Mouse (Mus musculus) stomach, embryonic 16.5 days (tissue): Measurements from ENCODE around the gene Rps12. TPM values are rescaled to one million over a fixed set of nuclear protein-coding genes. Genes with fewer than 3 reads are reported as not detected.
A peak's percentile ranks its signal among the peaks of the same experiment; 100 is the strongest.

Experiments used
- ATAC-seq: fragments of 200-750 bp; cut with Nextera tagmentation; 2 replicates; pipeline ENCODE4 v1.8.0; 2017; ENCODE audit warnings: moderate number of reproducible peaks, moderate TSS enrichment; ENCODE audit not compliant: insufficient read depth, low FRiP score
- H3K27ac ChIP-seq: fragments of 300-500 bp; sonication (generic); 2 replicates; pipeline ENCODE4 v1.5.1; 2014; ENCODE audit warnings: low read length
- H3K27me3 ChIP-seq: fragments of 300-500 bp; sonication (generic); 2 replicates; pipeline ENCODE4 v1.6.1; 2014; ENCODE audit warnings: low read length, control low read depth, mixed read lengths; ENCODE audit not compliant: control insufficient read depth, insufficient read depth
- H3K36me3 ChIP-seq: fragments of 300-500 bp; sonication (generic); 2 replicates; pipeline ENCODE4 v1.6.1; 2014; ENCODE audit warnings: low read length; ENCODE audit not compliant: control insufficient read depth, insufficient read depth
- H3K4me1 ChIP-seq: fragments of 300-500 bp; sonication (generic); 2 replicates; pipeline ENCODE4 v1.6.1; 2014; ENCODE audit warnings: low read length, control low read depth, mixed read lengths; ENCODE audit not compliant: control insufficient read depth, insufficient read depth
- H3K4me2 ChIP-seq: fragments of 300-500 bp; sonication (generic); 2 replicates; pipeline ENCODE4 v1.6.1; 2014; ENCODE audit warnings: low read depth, low read length, mixed read lengths
- H3K4me3 ChIP-seq: fragments of 300-500 bp; sonication (generic); replicated peaks from 2 replicates; pipeline ENCODE4 v1.5.1; 2014; ENCODE audit warnings: mild to moderate bottlenecking, low read length
- H3K9ac ChIP-seq: fragments of 300-500 bp; sonication (generic); 2 replicates; pipeline ENCODE4 v1.6.1; 2014; ENCODE audit warnings: low read length
- H3K9me3 ChIP-seq: fragments of 300-500 bp; sonication (generic); replicated peaks from 2 replicates; pipeline ENCODE4 v1.6.1; 2016; ENCODE audit warnings: low read length, control low read depth; ENCODE audit not compliant: control insufficient read depth
- WGBS: fragments of 180-500 bp; shearing (Covaris S2); extraction: QIAGEN DNeasy Blood & Tissue Kit; methylation state at CpG from one replicate; pipeline ENCODE4 v1.1.7; 2014; 5-methylcytosine and 5-hydroxymethylcytosine counted together
- polyA plus RNA-seq: library from polyadenylated mRNA; unstranded; fragments of >200 nt; fragmentation: Nextera tagmentation; extraction: Ambion mirVana; gene quantifications from 2 replicates; pipeline ENCODE4 v1.2.1, GENCODE M21; 2015

Rps12 gene
- polyA plus RNA-seq, 1 experiment from 2014 or later: 178 TPM

DNA sequence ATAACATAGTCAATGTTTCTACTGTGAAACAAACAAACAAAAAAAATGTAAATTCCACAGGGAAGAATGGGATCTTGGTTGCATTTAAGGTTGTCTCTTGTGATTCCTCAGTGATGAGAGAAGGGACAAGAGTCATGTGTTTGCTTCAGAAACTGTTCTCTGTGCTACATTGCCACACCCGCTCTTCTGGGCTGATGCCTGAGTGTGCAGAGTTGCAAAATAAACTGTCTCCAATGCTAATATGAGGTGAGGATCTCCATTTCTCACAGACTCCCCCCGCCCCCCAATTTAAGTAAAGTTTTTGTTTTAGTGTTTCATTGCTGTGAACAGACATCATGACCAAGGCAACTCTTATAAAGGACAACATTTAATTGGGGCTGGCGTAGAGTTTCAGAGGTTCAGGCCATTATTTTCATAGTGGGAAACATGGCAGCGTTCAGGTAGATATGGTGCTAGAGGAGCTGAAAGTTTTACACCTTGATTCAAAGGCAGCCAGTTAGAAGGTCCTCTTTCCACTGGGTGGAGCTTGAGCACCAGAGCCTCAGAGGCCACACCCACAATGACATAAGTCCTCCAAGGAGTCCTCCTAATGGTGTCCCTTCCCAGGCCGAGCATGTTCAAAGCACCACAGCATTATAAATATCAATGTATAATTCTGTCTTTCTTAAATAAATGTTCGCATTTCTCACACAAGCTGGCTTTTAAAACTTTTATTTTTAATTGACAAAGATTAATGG lies 6.4 kb downstream of the Rps12 start:
- Histone ChIP-seq H3K36me3 (peaks cover 22% of the 10 kb centered on the region), H3K4me2 (no peak overlapping the region), H3K4me3 (no peak overlapping the region), H3K4me1 (peaks cover 17% of the 10 kb centered on the region), H3K9me3 (no peaks in the 10 kb centered on the region), H3K27ac (no peak overlapping the region), H3K9ac (no peak overlapping the region), H3K27me3 (no peaks in the 10 kb centered on the region)
- 80% methylated on average over 6 of the region's 6 CpGs for WGBS
- ATAC-seq: peak; percentile 48; the same call in 1 of the 2 replicates

DNA sequence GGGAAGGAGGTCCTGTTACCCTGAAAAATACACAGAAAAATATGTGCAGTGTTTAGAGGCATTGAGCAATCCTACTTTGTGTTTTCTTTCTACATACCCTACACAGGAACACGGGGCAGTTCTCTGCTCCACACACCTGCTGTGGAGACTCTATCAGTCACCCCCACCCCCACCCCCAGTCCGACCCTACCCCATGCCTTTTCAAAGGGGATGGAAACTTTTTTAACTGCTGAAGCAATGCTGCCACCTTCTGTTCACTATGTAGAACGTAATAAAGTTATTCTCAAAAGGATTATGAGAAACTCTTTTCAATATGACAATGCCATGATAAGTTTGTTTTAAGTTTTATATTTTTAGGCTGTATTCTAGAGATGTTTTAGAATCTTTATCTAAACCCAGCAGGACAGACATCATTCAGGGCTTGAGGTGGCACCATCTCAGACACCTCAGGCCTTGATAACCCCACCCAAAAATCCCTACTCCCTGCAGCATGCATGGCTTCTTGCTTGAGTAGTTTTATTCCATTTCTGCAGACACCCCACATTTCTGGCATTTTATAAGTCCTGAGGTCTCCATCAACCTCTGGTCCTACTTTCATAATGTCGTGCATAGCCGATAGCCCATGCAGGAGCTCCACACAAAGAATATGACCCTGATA lies 9.7 kb downstream of the Rps12 start:
- H3K27ac ChIP-seq: no peak overlapping the region
- H3K9ac ChIP-seq: no peak overlapping the region
- no peaks in the 10 kb centered on the region for H3K4me1 ChIP-seq
- no peak for ATAC-seq
- no peaks in the 10 kb centered on the region for H3K9me3 ChIP-seq
- no peak overlapping the region for H3K4me3 ChIP-seq
- no peaks in the 10 kb centered on the region for H3K27me3 ChIP-seq
- no peak overlapping the region for H3K4me2 ChIP-seq
- no peaks in the 10 kb centered on the region for H3K36me3 ChIP-seq
- 32% methylated on average over 5 of the region's 5 CpGs for WGBS

DNA sequence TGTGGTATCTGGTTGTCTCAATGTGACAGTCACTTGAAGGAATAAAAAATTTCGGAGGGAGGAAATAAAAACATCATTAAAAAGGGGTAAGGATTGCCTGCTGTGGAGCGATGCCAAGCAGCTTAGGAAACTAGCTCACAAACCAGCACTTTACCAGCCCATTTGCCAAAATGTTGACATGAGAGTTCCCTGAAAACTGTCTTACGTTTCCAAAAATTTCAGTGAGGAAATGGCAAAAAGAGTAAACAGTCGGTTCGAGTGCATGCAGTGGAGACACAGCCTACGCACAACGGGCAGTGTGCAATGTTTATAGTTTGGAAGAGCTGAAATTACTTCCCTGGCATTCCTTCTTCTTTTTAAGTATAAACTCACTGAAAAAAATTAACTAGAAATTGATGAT lies 32.9 kb downstream of the Rps12 start:
- WGBS: 41% methylated on average over 7 of the region's 7 CpGs
- Histone ChIP-seq H3K4me1 (no peaks in the 10 kb centered on the region), H3K36me3 (no peaks in the 10 kb centered on the region), H3K27me3 (no peaks in the 10 kb centered on the region), H3K9me3 (no peaks in the 10 kb centered on the region), H3K27ac (no peak overlapping the region; the same call in 1 of the 2 replicates), H3K4me3 (no peak overlapping the region), H3K4me2 (no peak overlapping the region), H3K9ac (no peak overlapping the region)
- no peak for ATAC-seq

Other genes with a start within 250 kb of the Rps12 start
- 15.4 and 18.3 TPM in 2 replicates for gene Slc18b1, start 9.7 kb upstream of the Rps12 start, polyA plus RNA-seq
- 0.31 and 0.57 TPM in 2 replicates for gene Vnn3, start 64.2 kb upstream of the Rps12 start, polyA plus RNA-seq
- 2.0 and 2.9 TPM in 2 replicates for gene Vnn1, start 107.4 kb upstream of the Rps12 start, polyA plus RNA-seq
- not detected in 2 replicates for gene Taar1, start 133.1 kb upstream of the Rps12 start, polyA plus RNA-seq
- gene Taar2, start 151.3 kb upstream of the Rps12 start, polyA plus RNA-seq: 0.30 and 0.31 TPM in 2 replicates
- gene Taar3, start 162.3 kb upstream of the Rps12 start, polyA plus RNA-seq: not detected in 2 replicates
- not detected in 2 replicates for gene Taar4, start 173.2 kb upstream of the Rps12 start, polyA plus RNA-seq
- not detected in 2 replicates for gene Taar5, start 183.4 kb upstream of the Rps12 start, polyA plus RNA-seq
- gene Taar6, start 198.4 kb upstream of the Rps12 start, polyA plus RNA-seq: not detected in 2 replicates
- not detected in 2 replicates for gene Taar7a, start 206.2 kb upstream of the Rps12 start, polyA plus RNA-seq
- gene Taar7b, start 212.7 kb upstream of the Rps12 start, polyA plus RNA-seq: not detected in 2 replicates
- not detected in 2 replicates for gene Taar7d, start 239.9 kb upstream of the Rps12 start, polyA plus RNA-seq